Mouse (Mus musculus) B cell, adult 2 months (primary cell): ENCODE results near the gene Dlx3.
A peak's percentile ranks its signal among the peaks of the same experiment; 100 is the strongest.

Experiments used
- DNase-seq, 2 experiments: peaks; one replicate each; pipeline ENCODE4 v3.0.0; 2022

The Dlx3 gene

GRCm38 (mm10) chr11:95119990-95120632, at the start of gene Dlx3:
Gene Dlx3 (plus strand): TSS chr11:95120119.
- no peak for DNase-seq

DNA sequence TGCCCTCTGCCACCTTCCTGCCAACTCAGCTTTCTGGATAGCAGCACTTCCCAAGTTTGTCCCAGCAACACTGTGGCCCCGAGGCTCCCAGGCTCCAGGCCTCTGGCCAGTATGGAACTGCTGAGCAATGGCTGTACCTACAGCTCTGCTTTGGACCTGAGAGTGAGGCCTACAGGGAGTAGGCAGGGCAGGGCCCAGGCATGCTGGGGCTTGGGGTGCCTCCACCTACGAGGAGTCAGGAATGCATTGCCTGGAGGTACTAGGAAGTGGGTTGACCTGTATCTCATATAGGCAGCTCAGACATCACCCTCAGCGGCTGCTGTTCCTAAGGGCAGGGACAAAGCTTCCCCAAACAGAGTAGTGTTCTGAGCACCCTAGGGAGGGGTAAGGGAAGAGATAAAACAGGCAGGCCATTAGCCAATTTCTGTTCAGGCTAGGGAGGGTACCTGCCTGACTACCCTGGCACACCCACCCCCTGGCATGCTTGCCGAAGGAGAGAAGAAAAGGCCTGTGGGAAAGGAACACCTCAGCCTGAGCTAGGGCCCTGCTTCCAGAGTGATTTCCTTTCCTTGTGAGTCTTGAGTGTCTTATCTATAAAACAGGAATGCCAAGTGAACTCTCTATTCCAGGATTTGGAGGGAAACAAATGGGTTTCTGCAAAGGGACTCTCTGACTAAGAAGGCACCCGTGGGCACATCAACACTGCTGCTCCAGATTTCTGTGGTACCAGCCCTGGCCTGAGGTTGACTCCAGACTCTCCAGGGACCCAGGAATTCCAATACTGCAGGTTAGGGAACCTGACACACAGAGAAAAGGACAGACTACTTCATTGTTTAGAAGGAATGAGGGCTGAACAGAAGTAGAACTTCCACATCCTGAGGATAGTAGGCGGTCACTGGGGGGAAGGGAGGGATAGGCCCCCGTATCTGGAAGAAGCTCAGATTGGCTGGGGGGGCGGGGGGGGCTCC, 49.5 kb upstream of the Dlx3 start:
- no peak for DNase-seq

GRCm38 (mm10) chr11:95071266-95071665, 48.7 kb upstream of the Dlx3 start:
- DNase-seq, result no peak

- no peak for DNase-seq
Measured at GRCm38 (mm10) chr11:95072136-95072535, 47.8 kb upstream of the Dlx3 start.

DNA sequence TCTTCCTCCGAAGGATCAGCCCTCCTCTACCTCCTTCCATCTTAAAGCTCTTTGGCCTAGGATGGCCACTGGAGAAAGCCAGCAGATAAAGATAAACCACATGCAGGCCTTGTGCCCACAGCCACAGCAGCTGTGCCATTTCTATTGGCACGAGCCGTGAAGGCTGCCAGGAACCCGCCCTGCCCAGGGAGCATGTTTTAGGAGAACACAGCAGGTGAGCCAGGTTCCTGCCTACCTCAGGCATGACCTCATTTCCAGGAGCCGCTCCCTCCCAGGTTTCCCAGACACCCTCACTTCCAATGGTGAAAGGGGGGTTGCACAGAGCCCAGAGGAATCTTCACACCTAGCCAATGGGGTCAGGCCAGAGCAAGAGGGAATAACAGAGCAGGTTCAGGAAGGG, 47.1 kb upstream of the Dlx3 start:
- DNase-seq, result no peak

DNA sequence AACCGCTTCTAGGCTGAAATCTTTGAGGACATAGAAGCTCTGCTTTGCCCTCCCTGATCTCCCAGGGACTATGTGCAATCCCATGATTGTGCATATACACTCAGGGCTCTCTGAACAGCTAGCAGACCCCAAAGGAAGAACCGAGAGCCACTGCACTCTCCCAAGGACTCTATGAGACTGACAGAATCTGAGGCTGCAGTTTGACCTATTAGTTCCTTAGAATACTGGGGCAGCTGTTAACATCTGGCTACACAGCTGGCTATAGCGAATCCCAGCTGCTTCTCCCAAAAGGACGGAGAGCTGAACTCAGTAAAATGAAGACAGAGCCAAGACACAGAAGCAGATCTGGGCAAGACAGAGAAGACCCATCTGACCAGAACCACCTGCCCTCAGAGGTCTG, 46.1 kb upstream of the Dlx3 start:
- DNase-seq, result no peak

GRCm38 (mm10) chr11:95074694-95075093, 45.2 kb upstream of the Dlx3 start:
- DNase-seq, result no peak

DNA sequence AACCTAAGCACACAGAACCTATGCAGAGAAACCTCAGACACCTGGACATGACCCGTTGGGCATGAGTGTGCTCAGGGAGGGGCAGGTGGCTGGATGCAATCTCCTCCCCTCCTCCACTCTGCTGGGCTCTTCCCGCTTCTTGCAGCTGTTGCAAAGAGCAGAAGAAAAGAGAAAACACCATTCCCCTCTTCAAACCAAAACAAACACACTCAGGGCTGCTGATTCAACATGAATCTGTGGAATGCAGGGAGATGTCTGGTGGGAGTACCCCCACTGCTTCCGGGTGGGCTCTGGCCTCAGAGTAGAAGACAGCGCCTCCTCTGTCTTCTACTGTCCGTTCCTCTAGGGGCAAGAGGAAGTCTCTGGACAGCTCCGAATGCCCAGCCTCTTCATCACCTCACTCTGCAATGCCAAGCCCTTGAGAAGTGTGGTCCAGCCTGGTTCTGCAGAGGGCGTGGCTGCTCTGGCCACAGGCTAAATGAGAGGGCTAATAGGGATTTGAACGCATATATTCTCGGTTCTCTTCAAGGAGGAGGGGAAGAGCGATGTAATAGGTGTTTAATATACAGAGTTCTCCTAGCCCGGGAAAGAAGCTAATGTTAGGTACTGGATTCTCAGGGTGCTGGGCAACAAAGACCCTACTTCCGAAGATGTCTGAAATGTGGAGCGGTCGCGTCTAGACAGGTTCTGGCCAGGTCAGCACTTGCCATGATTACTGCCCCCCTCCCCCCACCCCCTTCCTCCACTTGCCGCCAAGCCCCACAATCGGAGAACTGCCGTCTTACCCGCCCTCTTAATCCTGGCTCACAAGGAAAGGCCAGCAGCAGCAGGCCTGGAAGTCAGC, 44.5 kb upstream of the Dlx3 start:
- no peak for DNase-seq

GRCm38 (mm10) chr11:95076041-95076535, 43.8 kb upstream of the Dlx3 start:
- peak; percentile 65 to 67 for DNase-seq

GRCm38 (mm10) chr11:95076536-95077111, 43.3 kb upstream of the Dlx3 start, which contains the start of gene Itga3:
Gene Itga3 (minus strand): TSS chr11:95076801.
- no peak for DNase-seq

- DNase-seq, result no peak
Measured at GRCm38 (mm10) chr11:95077956-95078355, 42.0 kb upstream of the Dlx3 start.

DNA sequence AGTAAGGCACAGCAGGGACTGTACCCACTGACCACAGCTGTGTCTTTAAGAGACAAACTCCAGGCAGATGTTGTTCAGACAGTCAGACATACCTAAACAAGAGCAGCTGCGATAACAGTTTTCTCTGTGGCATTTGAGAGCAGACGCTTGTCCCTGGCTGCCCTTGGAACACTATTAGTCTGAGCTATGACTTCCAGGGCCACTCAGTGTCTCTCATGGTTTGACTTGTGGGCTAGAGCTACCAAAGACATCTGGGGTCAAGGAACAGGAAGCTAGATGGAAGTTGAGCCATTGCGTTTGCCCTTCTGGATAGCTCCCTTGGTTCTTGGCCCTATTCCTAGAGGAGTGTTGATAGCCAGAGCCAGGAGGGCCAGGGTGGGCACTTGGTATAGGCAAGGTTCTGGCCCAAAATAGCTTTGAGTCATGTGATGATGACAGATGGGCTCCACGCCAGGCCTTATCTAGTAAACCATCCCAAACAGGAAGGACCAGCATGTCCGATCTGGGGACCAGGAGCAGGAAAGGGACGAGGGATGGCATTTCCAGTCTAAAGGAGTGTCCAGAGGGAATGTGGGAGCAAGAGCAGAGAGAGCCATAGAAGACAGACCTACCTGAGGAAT, 40.6 kb upstream of the Dlx3 start:
- DNase-seq, result no peak

DNA sequence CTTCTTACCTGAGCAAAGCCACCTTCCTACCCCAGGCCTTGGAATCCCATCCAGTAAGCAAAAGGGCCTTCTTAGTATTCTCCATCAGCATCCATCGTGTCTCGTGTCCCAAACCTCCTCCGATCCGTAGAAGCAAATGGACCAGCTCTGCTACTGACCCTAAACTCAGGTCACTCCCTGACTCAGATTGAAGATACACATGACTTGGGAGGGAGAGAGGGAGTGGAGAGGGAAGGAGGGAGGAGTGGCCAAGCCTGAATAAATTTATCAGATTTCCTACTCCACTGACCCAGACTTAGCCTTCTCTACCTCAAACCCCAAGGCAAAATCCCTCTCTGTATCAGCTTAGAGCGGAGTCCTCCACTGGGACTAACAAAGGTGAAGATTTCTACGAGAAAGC, 39.1 kb upstream of the Dlx3 start:
- no peak for DNase-seq

GRCm38 (mm10) chr11:95082896-95083295, 37.0 kb upstream of the Dlx3 start:
- DNase-seq, result peak in 1 of 2 experiments; percentile 22

GRCm38 (mm10) chr11:95084175-95084574, 35.7 kb upstream of the Dlx3 start:
- no peak for DNase-seq

- no peak for DNase-seq
Measured at GRCm38 (mm10) chr11:95084811-95085382, 35.0 kb upstream of the Dlx3 start.

- DNase-seq, result no peak
Measured at GRCm38 (mm10) chr11:95085710-95086109, 34.2 kb upstream of the Dlx3 start.

- DNase-seq, result no peak
Measured at GRCm38 (mm10) chr11:95086229-95086628, 33.7 kb upstream of the Dlx3 start.

DNA sequence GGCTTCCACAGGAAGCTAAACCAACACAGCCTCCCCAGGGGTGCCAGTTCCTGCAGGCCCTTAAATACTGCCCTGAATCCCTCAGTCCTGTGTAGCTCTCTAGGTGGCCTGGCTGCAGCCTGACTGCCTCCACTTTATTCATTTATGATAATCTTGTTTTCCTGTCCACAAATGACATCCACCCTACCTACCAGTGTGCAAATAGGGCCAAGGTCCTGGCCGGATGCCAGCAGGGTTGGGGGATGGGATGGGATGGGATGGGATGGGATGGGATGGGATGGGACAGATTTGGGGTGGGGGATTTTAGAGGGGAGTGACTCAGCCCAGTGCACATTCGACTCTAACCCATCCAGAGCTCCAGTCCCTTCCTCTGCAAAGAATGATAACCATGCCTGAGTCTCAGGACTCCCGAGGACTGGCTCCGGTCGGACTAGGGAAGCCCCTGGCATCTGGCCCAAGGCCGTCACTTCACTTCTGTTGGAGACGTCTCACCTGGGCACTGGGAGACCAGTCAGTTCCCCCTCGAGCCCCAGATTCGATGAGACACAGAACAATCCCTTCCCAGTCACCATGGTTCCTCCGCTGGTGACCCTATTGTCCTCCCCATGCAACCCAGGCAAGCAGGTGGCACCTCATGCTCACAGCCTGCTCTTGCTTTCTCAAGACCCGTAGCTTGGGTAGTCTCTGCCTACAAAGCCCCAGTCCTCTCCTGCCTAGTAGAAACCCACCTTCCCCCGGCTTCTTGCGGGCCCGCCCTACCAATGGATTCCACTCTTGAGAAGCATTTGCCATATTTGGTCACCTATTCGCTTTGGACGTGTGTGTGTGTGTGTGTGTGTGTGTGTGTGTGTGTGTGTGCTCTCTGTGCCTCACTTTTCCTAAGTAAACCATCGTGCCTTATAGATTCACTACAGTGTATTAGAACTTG, 32.4 kb upstream of the Dlx3 start:
- no peak for DNase-seq

- no peak for DNase-seq
Measured at GRCm38 (mm10) chr11:95088286-95088685, 31.6 kb upstream of the Dlx3 start.
